Mouse (Mus musculus): ENCODE results near the gene F13a1. TPM values are rescaled to one million over a fixed set of nuclear protein-coding genes. Genes with fewer than 3 reads are reported as not detected.

Gene F13a1
- total and polyA plus RNA-seq, 3 experiments, result not detected

DNA sequence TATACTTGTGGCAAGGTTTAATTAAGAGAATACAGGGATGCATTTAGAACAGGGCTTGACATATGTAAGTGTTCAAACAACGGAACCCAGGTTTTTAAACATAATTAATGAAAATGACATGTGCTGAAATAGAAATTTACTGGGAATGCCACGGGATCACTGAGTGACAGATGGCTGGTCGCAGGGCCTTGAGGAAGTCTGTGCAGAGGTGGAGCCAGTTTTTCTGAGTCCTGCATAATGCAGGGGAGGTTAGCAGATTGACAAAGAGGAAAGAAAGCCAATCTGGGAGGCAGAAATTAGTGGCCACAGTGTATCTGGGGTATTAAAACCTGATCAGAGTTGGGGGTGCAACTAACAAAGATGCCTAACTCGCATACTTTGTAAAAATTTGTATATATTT, 130.3 kb downstream of the F13a1 start:
- no peak overlapping the region for H3K4me3 ChIP-seq (ENCODE audit: control insufficient read depth in 1 of 2, insufficient read depth in 1 of 2, low read depth in 2 of 2, low read length in 2 of 2)
- no peak overlapping the region for H3K9ac ChIP-seq (ENCODE audit: control insufficient read depth, low read depth, low read length, poor library complexity, severe bottlenecking)
- TF ChIP-seq MYB (IDR thresholded peaks at IDR 0.05; ENCODE audit: low read depth, low read length) (no peak), UBTF (IDR thresholded peaks at IDR 0.05; ENCODE audit: borderline replicate concordance, insufficient read depth, low read depth, low read length) (no peak), CTCF (IDR thresholded peaks at IDR 0.05 in 2 of 3, conservative IDR thresholded peaks at IDR 0.05 in 1 of 3; ENCODE audit: control insufficient read depth in 1 of 3, insufficient read depth in 1 of 3, low read depth in 2 of 3, low read length in 3 of 3, poor library complexity in 1 of 3, severe bottlenecking in 1 of 3) (no peak), E2F4 (IDR thresholded peaks at IDR 0.05; ENCODE audit: borderline replicate concordance, low read depth, low read length) (no peak), HCFC1 (IDR thresholded peaks at IDR 0.05; ENCODE audit: low read depth, low read length) (no peak), BHLHE40 (IDR thresholded peaks at IDR 0.05; ENCODE audit: borderline replicate concordance, low read depth, low read length) (no peak), ZC3H11A (IDR thresholded peaks at IDR 0.05; ENCODE audit: low read depth, low read length) (no peak)
- H3K4me1 ChIP-seq (ENCODE audit: control insufficient read depth in 1 of 2, insufficient read depth in 2 of 2, low read length in 2 of 2), result no peaks in the 10 kb centered on the region
- H3K9me3 ChIP-seq (replicated peaks; ENCODE audit: insufficient read depth, low read length), result no peaks in the 10 kb centered on the region
- H3K79me2 ChIP-seq (ENCODE audit: control insufficient read depth, insufficient read depth, low read length, poor library complexity), result no peaks in the 10 kb centered on the region
- no peak overlapping the region for H3K27ac ChIP-seq (ENCODE audit: control insufficient read depth, low read depth, low read length)
- H3K36me3 ChIP-seq (ENCODE audit: control insufficient read depth in 1 of 2, insufficient read depth in 2 of 2, low read length in 2 of 2), result no peaks in the 10 kb centered on the region
- DNase-seq (ENCODE audit: low read depth, low spot score), result no peak
- H3K27me3 ChIP-seq (ENCODE audit: control insufficient read depth in 1 of 2, insufficient read depth in 2 of 2, low read length in 2 of 2), result no peaks in the 10 kb centered on the region

DNA sequence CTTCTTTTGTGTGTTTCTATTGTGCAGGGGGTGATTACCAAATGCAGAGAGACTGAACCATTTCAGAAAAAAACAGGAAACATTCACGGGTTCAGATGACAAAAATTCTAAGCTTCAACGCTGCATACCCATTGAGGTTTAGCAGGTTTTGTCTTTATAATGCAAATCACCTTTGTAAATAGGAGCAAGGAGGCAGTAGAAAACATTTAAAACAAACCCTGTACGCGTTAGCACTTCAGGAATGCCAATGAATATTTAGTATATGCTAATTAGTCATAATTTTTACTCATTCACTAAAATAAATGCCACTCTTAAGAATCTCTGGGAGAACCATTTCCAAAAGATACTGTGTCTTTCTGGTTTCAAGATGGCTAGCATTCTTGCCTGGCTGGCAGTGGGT, 146.2 kb downstream of the F13a1 start:
- H3K4me3 ChIP-seq (ENCODE audit: control insufficient read depth in 1 of 2, insufficient read depth in 1 of 2, low read depth in 2 of 2, low read length in 2 of 2), result no peak overlapping the region
- no peaks in the 10 kb centered on the region for H3K79me2 ChIP-seq (ENCODE audit: control insufficient read depth, insufficient read depth, low read length, poor library complexity)
- no peak overlapping the region for H3K27ac ChIP-seq (ENCODE audit: control insufficient read depth, low read depth, low read length)
- H3K9me3 ChIP-seq (replicated peaks; ENCODE audit: insufficient read depth, low read length), result no peaks in the 10 kb centered on the region
- no peak for TF ChIP-seq JUND (IDR thresholded peaks at IDR 0.05; ENCODE audit: low read depth, low read length)
- no peaks in the 10 kb centered on the region for H3K27me3 ChIP-seq (ENCODE audit: control insufficient read depth in 1 of 2, insufficient read depth in 2 of 2, low read length in 2 of 2)
- DNase-seq (ENCODE audit: low read depth, low spot score), result no peak
- H3K4me1 ChIP-seq (ENCODE audit: control insufficient read depth in 1 of 2, insufficient read depth in 2 of 2, low read length in 2 of 2), result no peaks in the 10 kb centered on the region
- H3K36me3 ChIP-seq (ENCODE audit: control insufficient read depth in 1 of 2, insufficient read depth in 2 of 2, low read length in 2 of 2), result no peaks in the 10 kb centered on the region
- no peak overlapping the region for H3K9ac ChIP-seq (ENCODE audit: control insufficient read depth, low read depth, low read length, poor library complexity, severe bottlenecking)

DNA sequence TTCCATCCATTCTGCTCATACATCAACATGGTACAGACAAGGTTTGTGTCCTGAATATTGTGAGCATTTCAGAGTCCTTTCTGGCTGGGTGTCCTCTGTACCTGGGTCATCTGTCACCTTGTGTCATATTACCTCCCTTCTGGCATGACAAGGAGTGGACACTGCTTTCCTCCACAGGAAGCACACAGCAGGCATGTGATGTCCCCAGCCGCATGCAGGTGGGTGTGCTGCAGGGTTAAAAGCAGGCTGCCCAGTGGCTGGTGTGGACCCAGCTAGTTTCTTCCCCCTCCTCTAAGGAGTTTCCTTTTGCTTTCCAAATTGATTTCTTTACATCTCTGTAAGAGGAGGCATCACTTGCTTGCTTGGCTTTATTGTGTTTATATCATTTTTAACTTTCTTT, 146.6 kb downstream of the F13a1 start:
- TF ChIP-seq GABPA (IDR thresholded peaks at IDR 0.05; ENCODE audit: low read depth, low read length) (no peak), HCFC1 (IDR thresholded peaks at IDR 0.05; ENCODE audit: low read depth, low read length) (no peak), ZC3H11A (IDR thresholded peaks at IDR 0.05; ENCODE audit: low read depth, low read length) (no peak), ZMIZ1 (IDR thresholded peaks at IDR 0.05; ENCODE audit: low read depth, low read length) (no peak), NRF1 (IDR thresholded peaks at IDR 0.05; ENCODE audit: insufficient read depth, low read depth, low read length, poor library complexity, severe bottlenecking) (no peak), UBTF (IDR thresholded peaks at IDR 0.05; ENCODE audit: borderline replicate concordance, insufficient read depth, low read depth, low read length) (no peak), RCOR1 (IDR thresholded peaks at IDR 0.05; ENCODE audit: low read depth, low read length) (no peak), POLR2AphosphoS5 (IDR thresholded peaks at IDR 0.05; ENCODE audit: borderline replicate concordance, low read depth, low read length) (no peak), MAZ (IDR thresholded peaks at IDR 0.05; ENCODE audit: low read depth, low read length) (no peak), MAFK (IDR thresholded peaks at IDR 0.05; ENCODE audit: borderline replicate concordance, low read depth, low read length) (no peak)
- no peak overlapping the region for H3K27ac ChIP-seq (ENCODE audit: control insufficient read depth, low read depth, low read length)
- no peak overlapping the region for H3K9ac ChIP-seq (ENCODE audit: control insufficient read depth, low read depth, low read length, poor library complexity, severe bottlenecking)
- no peaks in the 10 kb centered on the region for H3K4me1 ChIP-seq (ENCODE audit: control insufficient read depth in 1 of 2, insufficient read depth in 2 of 2, low read length in 2 of 2)
- no peak overlapping the region for H3K4me3 ChIP-seq (ENCODE audit: control insufficient read depth in 1 of 2, insufficient read depth in 1 of 2, low read depth in 2 of 2, low read length in 2 of 2)
- no peaks in the 10 kb centered on the region for H3K36me3 ChIP-seq (ENCODE audit: control insufficient read depth in 1 of 2, insufficient read depth in 2 of 2, low read length in 2 of 2)
- no peaks in the 10 kb centered on the region for H3K9me3 ChIP-seq (replicated peaks; ENCODE audit: insufficient read depth, low read length)
- H3K27me3 ChIP-seq (ENCODE audit: control insufficient read depth in 1 of 2, insufficient read depth in 2 of 2, low read length in 2 of 2), result no peaks in the 10 kb centered on the region
- DNase-seq (ENCODE audit: low read depth, low spot score), result no peak
- no peaks in the 10 kb centered on the region for H3K79me2 ChIP-seq (ENCODE audit: control insufficient read depth, insufficient read depth, low read length, poor library complexity)
